Mouse (Mus musculus) hindbrain, embryonic 15.5 days (tissue): ENCODE results near the gene Hadh. TPM values are rescaled to one million over a fixed set of nuclear protein-coding genes. Genes with fewer than 3 reads are reported as not detected.

ENCODE experiments used
- ATAC-seq: fragments of 200-750 bp; cut with Nextera tagmentation; 2 replicates; pipeline ENCODE4 v1.8.0; 2017; ENCODE audit warnings: low read depth, moderate number of reproducible peaks, moderate TSS enrichment; ENCODE audit not compliant: low FRiP score
- H3K27ac ChIP-seq: fragments of 300-500 bp; sonication (generic); replicated peaks from 2 replicates; pipeline ENCODE4 v1.5.1; 2015; ENCODE audit warnings: mild to moderate bottlenecking, inconsistent platforms
- H3K27me3 ChIP-seq: fragments of 300-500 bp; sonication (generic); 2 replicates; pipeline ENCODE4 v1.6.1; 2015; ENCODE audit warnings: control low read depth, inconsistent platforms
- H3K36me3 ChIP-seq: fragments of 300-500 bp; sonication (generic); 2 replicates; pipeline ENCODE4 v1.6.1; 2015; ENCODE audit warnings: control low read depth, inconsistent platforms
- H3K4me1 ChIP-seq: fragments of 300-500 bp; sonication (generic); replicated peaks from 2 replicates; pipeline ENCODE4 v1.6.1; 2015; ENCODE audit warnings: control low read depth, inconsistent platforms
- H3K4me2 ChIP-seq: fragments of 300-500 bp; sonication (generic); 2 replicates; pipeline ENCODE4 v1.6.1; 2015; ENCODE audit warnings: moderate library complexity, mild to moderate bottlenecking, inconsistent platforms
- H3K4me3 ChIP-seq: fragments of 300-500 bp; sonication (generic); 2 replicates; pipeline ENCODE4 v1.5.1; 2015; ENCODE audit warnings: mild to moderate bottlenecking, inconsistent platforms
- H3K9ac ChIP-seq: fragments of 300-500 bp; sonication (generic); 2 replicates; pipeline ENCODE4 v1.6.1; 2015; ENCODE audit warnings: inconsistent platforms
- H3K9me3 ChIP-seq: fragments of 300-500 bp; sonication (generic); 2 replicates; pipeline ENCODE4 v1.6.1; 2016; ENCODE audit warnings: control low read depth, inconsistent platforms
- WGBS: fragments of 180-500 bp; shearing (Covaris S2); methylation state at CpG from one replicate; pipeline ENCODE4 v1.1.7; 2015; 5-methylcytosine and 5-hydroxymethylcytosine counted together
- polyA plus RNA-seq: library from polyadenylated mRNA; unstranded; fragments of >200 nt; fragmentation: Nextera tagmentation; extraction: Ambion mirVana; gene quantifications from 2 replicates; pipeline ENCODE4 v1.2.1, GENCODE M21; 2015

Gene Hadh
- polyA plus RNA-seq = 25.6 and 26.9 TPM in 2 replicates

- peak; percentile 93 for ATAC-seq
- WGBS = under 1% methylated on average over 51 of the region's 54 CpGs
- Histone ChIP-seq H3K9ac (peak within 1 kb of the TSS; percentile 53), H3K9me3 (no peaks in the 10 kb centered on the region), H3K4me3 (peak within 1 kb of the TSS; percentile 60), H3K27me3 (peaks cover 5% of the 10 kb centered on the region; the same call in 1 of the 2 replicates), H3K27ac (peak within 1 kb of the TSS; percentile 46; the same call in 1 of the 2 replicates), H3K4me2 (peak within 1 kb of the TSS; percentile 74), H3K4me1 (peaks cover 8% of the 10 kb centered on the region), H3K36me3 (no peaks in the 10 kb centered on the region)
Measured at GRCm38 (mm10) chr3:131271559-131272373, at the start of gene Hadh. TSS of gene Hadh (minus strand) at chr3:131272101.

- peaks cover 5% of the 10 kb centered on the region for H3K4me1 ChIP-seq
- H3K4me3 ChIP-seq = no peak overlapping the region
- H3K27me3 ChIP-seq = no peaks in the 10 kb centered on the region
- H3K27ac ChIP-seq = no peak overlapping the region
- WGBS = 9% methylated on average over 3 of the region's 3 CpGs
- H3K36me3 ChIP-seq = no peaks in the 10 kb centered on the region
- peak; percentile 56; the same call in 1 of the 2 replicates for ATAC-seq
- no peaks in the 10 kb centered on the region for H3K9me3 ChIP-seq
- 0 out of 2 replicates have a peak overlapping the region, but pooled peaks have one; percentile 23 for H3K4me2 ChIP-seq
- H3K9ac ChIP-seq = no peak overlapping the region
Measured at GRCm38 (mm10) chr3:131320184-131320583, 48.3 kb upstream of the Hadh start.

DNA sequence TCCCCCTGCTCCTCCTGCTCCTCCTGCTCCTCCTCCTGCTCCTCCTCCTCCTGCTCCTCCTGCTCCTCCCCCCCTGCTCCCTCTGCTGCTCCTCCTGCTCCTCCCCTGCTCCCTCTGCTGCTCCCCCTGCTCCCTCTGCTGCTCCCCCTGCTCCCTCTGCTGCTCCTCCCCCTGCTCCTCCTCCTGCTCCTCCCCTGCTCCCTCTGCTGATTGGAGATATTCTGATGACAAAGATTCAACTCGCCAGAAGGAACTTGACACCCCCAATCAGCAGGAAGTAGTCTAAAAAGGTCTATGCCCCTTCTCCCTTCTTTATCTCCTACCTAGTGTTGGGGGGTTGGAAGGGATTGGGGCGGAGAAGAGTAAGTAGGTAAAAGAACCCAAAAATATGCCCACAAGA lies 46.3 kb upstream of the Hadh start:
- WGBS = 66% methylated on average over 2 of the region's 2 CpGs
- no peak overlapping the region for H3K4me2 ChIP-seq
- H3K9me3 ChIP-seq = no peaks in the 10 kb centered on the region
- no peaks in the 10 kb centered on the region for H3K36me3 ChIP-seq
- H3K27me3 ChIP-seq = no peaks in the 10 kb centered on the region
- no peak overlapping the region for H3K27ac ChIP-seq
- no peak overlapping the region for H3K4me3 ChIP-seq
- ATAC-seq = no peak
- H3K4me1 ChIP-seq = peaks cover 5% of the 10 kb centered on the region
- H3K9ac ChIP-seq = no peak overlapping the region

DNA sequence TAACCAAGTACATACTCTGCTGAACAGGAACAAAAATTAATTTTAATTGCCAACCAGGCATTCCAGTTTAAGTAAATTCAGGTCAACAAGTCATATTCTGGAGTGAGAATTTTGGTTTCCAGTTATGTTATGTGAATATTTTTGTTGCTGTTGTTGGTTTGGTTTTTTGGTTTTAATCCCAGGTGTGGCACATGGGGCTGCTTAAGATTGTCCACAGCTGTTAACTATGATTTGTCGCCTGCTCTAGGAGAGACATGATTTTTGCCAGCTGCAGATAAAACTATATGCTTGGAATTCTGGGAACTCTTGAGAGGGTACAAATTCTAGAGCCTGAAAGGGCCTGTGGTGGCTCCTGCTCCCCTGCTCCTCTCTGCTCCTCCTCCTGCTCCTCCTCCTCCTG lies 45.2 kb upstream of the Hadh start:
- H3K4me3 ChIP-seq = no peak overlapping the region
- H3K4me2 ChIP-seq = no peak overlapping the region
- WGBS = 94% methylated on average over 1 of the region's 1 CpGs
- H3K4me1 ChIP-seq = peaks cover 5% of the 10 kb centered on the region
- H3K36me3 ChIP-seq = no peaks in the 10 kb centered on the region
- no peak overlapping the region for H3K9ac ChIP-seq
- no peaks in the 10 kb centered on the region for H3K27me3 ChIP-seq
- H3K27ac ChIP-seq = no peak overlapping the region
- no peaks in the 10 kb centered on the region for H3K9me3 ChIP-seq
- ATAC-seq = no peak

- no peak overlapping the region for H3K27ac ChIP-seq
Measured at GRCm38 (mm10) chr3:131315957-131316510, 44.1 kb upstream of the Hadh start.

GRCm38 (mm10) chr3:131312340-131312739 lies 40.4 kb upstream of the Hadh start:
- Histone ChIP-seq H3K4me3 (no peak overlapping the region), H3K9ac (no peak overlapping the region), H3K4me2 (no peak overlapping the region), H3K27ac (no peak overlapping the region), H3K27me3 (no peaks in the 10 kb centered on the region), H3K4me1 (no peaks in the 10 kb centered on the region), H3K9me3 (no peaks in the 10 kb centered on the region), H3K36me3 (no peaks in the 10 kb centered on the region)
- WGBS = 90% methylated on average over 9 of the region's 9 CpGs
- no peak for ATAC-seq

More at GRCm38 (mm10) chr3:131315957-131316510, 44.1 kb upstream of the Hadh start:
- no peaks in the 10 kb centered on the region for H3K27me3 ChIP-seq
- H3K4me3 ChIP-seq = no peak overlapping the region
- no peaks in the 10 kb centered on the region for H3K9me3 ChIP-seq
- ATAC-seq = no peak
- H3K9ac ChIP-seq = no peak overlapping the region
- no peaks in the 10 kb centered on the region for H3K36me3 ChIP-seq
- H3K4me1 ChIP-seq = peaks cover 5% of the 10 kb centered on the region
- WGBS = 34% methylated on average over 4 of the region's 4 CpGs
- no peak overlapping the region for H3K4me2 ChIP-seq

- 91% methylated on average over 4 of the region's 4 CpGs for WGBS
- H3K36me3 ChIP-seq = no peaks in the 10 kb centered on the region
Measured at GRCm38 (mm10) chr3:131310572-131310971, 38.7 kb upstream of the Hadh start.

GRCm38 (mm10) chr3:131307811-131308210 lies 35.9 kb upstream of the Hadh start:
- no peaks in the 10 kb centered on the region for H3K9me3 ChIP-seq
- H3K27me3 ChIP-seq = no peaks in the 10 kb centered on the region
- WGBS = 86% methylated on average over 3 of the region's 3 CpGs
- no peaks in the 10 kb centered on the region for H3K36me3 ChIP-seq
- H3K27ac ChIP-seq = no peak overlapping the region
- H3K4me3 ChIP-seq = no peak overlapping the region
- H3K4me1 ChIP-seq = no peaks in the 10 kb centered on the region
- no peak overlapping the region for H3K9ac ChIP-seq
- H3K4me2 ChIP-seq = no peak overlapping the region
- no peak for ATAC-seq

More at GRCm38 (mm10) chr3:131310572-131310971, 38.7 kb upstream of the Hadh start:
- H3K27me3 ChIP-seq = no peaks in the 10 kb centered on the region
- no peak overlapping the region for H3K4me2 ChIP-seq
- no peak overlapping the region for H3K27ac ChIP-seq
- H3K9ac ChIP-seq = no peak overlapping the region
- no peak overlapping the region for H3K4me3 ChIP-seq
- no peaks in the 10 kb centered on the region for H3K9me3 ChIP-seq
- ATAC-seq = no peak
- no peaks in the 10 kb centered on the region for H3K4me1 ChIP-seq

DNA sequence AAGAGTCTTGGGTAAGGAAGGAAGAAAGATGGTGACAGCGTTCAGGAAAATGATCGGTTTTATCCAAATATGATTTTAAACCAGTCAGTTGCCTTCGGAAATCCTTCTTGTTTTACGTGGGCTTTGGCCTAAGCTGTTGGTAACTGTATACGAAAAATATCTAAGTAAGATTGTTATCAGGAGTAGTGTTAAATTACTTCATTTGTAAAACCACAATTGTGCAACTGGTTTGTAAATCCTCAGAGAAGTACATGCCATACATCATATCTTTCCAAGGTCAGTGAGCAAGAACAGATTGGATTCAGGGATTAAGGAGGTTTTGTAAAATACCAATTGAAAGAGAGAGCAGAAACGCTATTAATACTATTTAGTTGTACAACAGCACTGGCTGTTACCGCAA lies 34.4 kb upstream of the Hadh start:
- no peak overlapping the region for H3K4me2 ChIP-seq
- peaks cover 12% of the 10 kb centered on the region for H3K4me1 ChIP-seq
- WGBS = 91% methylated on average over 7 of the region's 7 CpGs
- H3K9ac ChIP-seq = no peak overlapping the region
- no peak overlapping the region for H3K27ac ChIP-seq
- no peaks in the 10 kb centered on the region for H3K9me3 ChIP-seq
- H3K27me3 ChIP-seq = no peaks in the 10 kb centered on the region
- ATAC-seq = no peak
- no peaks in the 10 kb centered on the region for H3K36me3 ChIP-seq
- H3K4me3 ChIP-seq = no peak overlapping the region

- Histone ChIP-seq H3K4me1 (peaks cover 13% of the 10 kb centered on the region), H3K4me3 (peak overlapping the region; percentile 66), H3K9me3 (no peaks in the 10 kb centered on the region), H3K36me3 (no peaks in the 10 kb centered on the region), H3K27ac (peak overlapping the region; percentile 82; the same call in 1 of the 2 replicates), H3K9ac (peak overlapping the region; percentile 80; the same call in 1 of the 2 replicates), H3K27me3 (no peaks in the 10 kb centered on the region), H3K4me2 (peak overlapping the region; percentile 91)
- peak; percentile 27 for ATAC-seq
- WGBS = 16% methylated on average over 5 of the region's 5 CpGs
Measured at GRCm38 (mm10) chr3:131303320-131303714, 31.4 kb upstream of the Hadh start.

DNA sequence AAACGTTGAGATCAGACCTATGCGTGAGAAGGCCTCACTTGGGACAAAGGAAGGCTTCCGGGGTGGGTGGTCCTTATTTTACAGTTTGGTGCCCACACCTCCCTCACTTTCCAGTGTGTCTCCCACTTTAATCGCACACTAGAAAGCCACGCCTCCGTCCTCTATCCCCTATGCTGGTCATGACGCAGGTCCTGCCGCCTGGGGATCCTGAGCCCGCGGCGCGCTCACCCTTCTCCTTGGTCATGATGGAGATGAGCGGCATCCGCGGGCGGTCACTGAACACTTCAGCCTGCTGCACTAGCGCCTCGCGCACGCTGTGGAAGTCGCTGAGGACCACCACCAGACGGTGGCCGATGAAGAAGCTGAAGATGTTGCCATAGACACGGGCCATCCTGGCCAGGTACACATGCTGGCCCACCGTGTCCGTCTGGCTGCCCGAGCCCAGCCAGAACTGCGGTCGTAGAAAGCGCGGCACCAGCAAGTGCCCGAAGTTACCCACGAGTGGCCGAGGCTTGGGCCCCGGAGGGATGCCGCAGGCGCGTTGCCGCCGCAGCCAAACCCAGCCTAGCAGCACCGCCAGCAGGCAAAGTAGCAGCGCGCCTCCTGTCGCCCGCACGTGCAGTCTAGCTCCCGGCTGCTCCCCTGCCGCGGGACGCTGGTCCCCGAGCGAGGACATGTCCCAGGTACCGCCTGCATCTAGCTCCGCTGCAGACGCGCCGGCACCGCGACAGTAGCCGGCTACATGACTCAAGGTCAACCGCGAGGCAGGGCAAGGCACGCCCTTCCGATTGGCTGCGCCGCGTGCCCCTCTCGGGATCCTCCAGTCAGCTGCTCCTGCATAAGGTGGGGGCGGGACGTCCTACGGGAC lies 30.8 kb upstream of the Hadh start, which contains the start of gene Cyp2u1:
TSS of gene Cyp2u1 (minus strand) at position 776 of the 868 bp plus-strand sequence.
- WGBS = under 1% methylated on average over 70 of the region's 71 CpGs
- Histone ChIP-seq H3K4me1 (peaks cover 13% of the 10 kb centered on the region), H3K4me3 (peak within 1 kb of the TSS; percentile 66), H3K36me3 (no peaks in the 10 kb centered on the region), H3K27me3 (no peaks in the 10 kb centered on the region), H3K4me2 (peak within 1 kb of the TSS; percentile 91), H3K9me3 (no peaks in the 10 kb centered on the region), H3K27ac (peak within 1 kb of the TSS; percentile 82), H3K9ac (peak within 1 kb of the TSS; percentile 80)
- ATAC-seq = peak; percentile 98
